Mouse (Mus musculus) spleen, adult 2 months (tissue): ENCODE measurements at regions not wholly inside any gene's neighbourhood (a gene's known extent, or its start where the extent isn't known, plus 50 kb on each side); places are given as distances from the start of the nearest gene placed in this dataset.

Experiments used
- DNase-seq, 2 experiments: peaks; one replicate each; pipeline versions ENCODE4 v3.0.0 to v3.0.0-alpha.2; 2012 to 2021; ENCODE audit warnings: low spot score in 2 of 2, low read depth in 1 of 2
- H3K27ac ChIP-seq: fragments of 200-500 bp; 2 replicates; pipeline ENCODE4 v1.5.1; 2012; ENCODE audit warnings: low read length, inconsistent platforms; ENCODE audit not compliant: insufficient read depth
- H3K27me3 ChIP-seq: fragments of 200-500 bp; 2 replicates; pipeline ENCODE4 v1.6.1; 2012; ENCODE audit warnings: mild to moderate bottlenecking, moderate library complexity, low read length, inconsistent platforms; ENCODE audit not compliant: control insufficient read depth, insufficient read depth
- H3K36me3 ChIP-seq: fragments of 200-500 bp; 2 replicates; pipeline ENCODE4 v1.6.1; 2012; ENCODE audit warnings: mild to moderate bottlenecking, low read length, inconsistent platforms; ENCODE audit not compliant: control insufficient read depth, insufficient read depth
- H3K4me1 ChIP-seq: fragments of 200-500 bp; 2 replicates; pipeline ENCODE4 v1.6.1; 2011; ENCODE audit warnings: inconsistent platforms; ENCODE audit not compliant: control insufficient read depth, insufficient read depth, insufficient read length
- H3K4me3 ChIP-seq: fragments of 200-500 bp; 2 replicates; pipeline ENCODE4 v1.5.1; 2011; ENCODE audit warnings: mild to moderate bottlenecking, inconsistent platforms; ENCODE audit not compliant: insufficient read depth, insufficient read length; ENCODE audit errors: extremely low read depth
- CTCF ChIP-seq: fragments of 200-500 bp; IDR thresholded peaks from 2 replicates; pipeline ENCODE4 v1.5.1; 2011; ENCODE audit warnings: mild to moderate bottlenecking, inconsistent platforms; ENCODE audit not compliant: insufficient read depth, insufficient read length, insufficient replicate concordance; ENCODE audit errors: extremely low read depth
- POLR2A ChIP-seq: fragments of 200-500 bp; IDR thresholded peaks from 2 replicates; pipeline ENCODE4 v1.6.1; 2011; ENCODE audit warnings: low read depth, low read length, inconsistent platforms
- WGBS: fragments of 180-500 bp; shearing (Covaris S2); methylation state at CpG from one replicate; pipeline ENCODE4 v1.1.7; 2018; 5-methylcytosine and 5-hydroxymethylcytosine counted together

DNA sequence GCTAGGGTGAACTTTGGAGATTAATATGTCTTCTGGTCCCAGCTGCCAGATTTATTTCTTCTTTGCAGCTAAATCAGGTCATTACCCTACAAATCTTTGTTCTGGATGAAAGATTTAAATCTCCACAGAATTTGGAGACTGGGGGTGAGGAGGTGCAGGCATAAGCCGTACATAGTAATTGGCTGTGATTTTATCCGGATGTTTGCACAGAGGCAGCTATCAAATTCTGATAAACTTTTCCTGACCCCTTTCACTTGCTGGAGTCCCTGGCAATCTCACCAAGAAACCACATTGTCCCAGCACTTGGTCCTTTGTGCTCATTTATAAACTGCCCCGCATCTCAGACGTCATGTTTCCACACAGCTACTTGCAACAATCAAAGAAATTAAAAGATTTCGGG lies 128.8 kb upstream of the Map3k7 start:
- H3K36me3 ChIP-seq, result no peaks in the 10 kb centered on the region
- H3K4me1 ChIP-seq, result no peaks in the 10 kb centered on the region
- H3K4me3 ChIP-seq, result no peak overlapping the region
- TF ChIP-seq POLR2A (no peak), CTCF (no peak)
- DNase-seq, result no peak
- no peak overlapping the region for H3K27ac ChIP-seq
- H3K27me3 ChIP-seq, result no peaks in the 10 kb centered on the region
- 73% methylated on average over 5 of the region's 5 CpGs for WGBS

DNA sequence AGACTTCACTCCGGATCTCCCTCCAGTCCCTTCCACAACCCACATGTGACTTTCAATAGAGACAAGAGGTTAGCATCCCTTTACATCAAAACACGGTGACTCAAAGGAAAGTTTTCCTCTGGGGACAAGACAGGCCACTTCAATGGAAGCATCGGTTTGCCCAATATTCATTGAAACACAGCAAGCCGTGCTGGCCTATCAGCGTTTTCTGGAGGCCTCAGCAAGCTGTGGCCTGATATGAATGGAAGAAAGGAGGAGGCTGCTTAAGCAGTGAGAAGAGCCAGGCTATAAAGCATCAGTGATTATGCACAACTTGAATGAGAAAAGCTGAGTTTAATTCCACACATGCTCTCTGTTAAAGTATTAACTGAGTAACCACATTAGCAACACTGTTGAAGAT lies 125.3 kb upstream of the Map3k7 start:
- WGBS, result 85% methylated on average over 5 of the region's 5 CpGs
- no peaks in the 10 kb centered on the region for H3K36me3 ChIP-seq
- no peak for TF ChIP-seq POLR2A
- no peak for TF ChIP-seq CTCF
- H3K27me3 ChIP-seq, result no peaks in the 10 kb centered on the region
- no peak overlapping the region for H3K4me3 ChIP-seq
- H3K27ac ChIP-seq, result no peak overlapping the region
- H3K4me1 ChIP-seq, result no peaks in the 10 kb centered on the region; the same call in 1 of the 2 replicates
- no peak for DNase-seq

DNA sequence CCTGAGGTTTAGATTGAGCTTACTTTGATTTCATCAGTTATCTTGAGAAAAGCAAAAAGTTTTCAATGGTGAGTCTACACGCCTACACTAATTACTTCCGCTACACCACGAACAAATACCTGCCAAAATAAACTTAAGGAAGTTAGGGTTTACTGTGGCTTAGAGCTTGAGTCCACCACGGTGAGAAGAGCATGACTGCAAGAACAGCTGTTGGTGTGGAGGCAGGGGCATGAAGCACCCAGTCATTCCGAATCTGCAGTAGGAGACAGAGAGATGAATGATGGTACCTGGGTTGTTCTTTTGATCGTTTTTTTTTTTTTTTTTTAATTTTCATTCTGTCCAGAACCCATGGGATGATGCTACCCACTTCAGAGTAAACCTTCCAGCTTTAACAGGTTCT lies 114.1 kb upstream of the Map3k7 start:
- Histone ChIP-seq H3K27me3 (no peaks in the 10 kb centered on the region), H3K4me3 (no peak overlapping the region), H3K27ac (no peak overlapping the region), H3K36me3 (no peaks in the 10 kb centered on the region), H3K4me1 (no peaks in the 10 kb centered on the region)
- DNase-seq, result no peak
- 77% methylated on average over 6 of the region's 6 CpGs for WGBS
- TF ChIP-seq POLR2A (no peak), CTCF (no peak)

DNA sequence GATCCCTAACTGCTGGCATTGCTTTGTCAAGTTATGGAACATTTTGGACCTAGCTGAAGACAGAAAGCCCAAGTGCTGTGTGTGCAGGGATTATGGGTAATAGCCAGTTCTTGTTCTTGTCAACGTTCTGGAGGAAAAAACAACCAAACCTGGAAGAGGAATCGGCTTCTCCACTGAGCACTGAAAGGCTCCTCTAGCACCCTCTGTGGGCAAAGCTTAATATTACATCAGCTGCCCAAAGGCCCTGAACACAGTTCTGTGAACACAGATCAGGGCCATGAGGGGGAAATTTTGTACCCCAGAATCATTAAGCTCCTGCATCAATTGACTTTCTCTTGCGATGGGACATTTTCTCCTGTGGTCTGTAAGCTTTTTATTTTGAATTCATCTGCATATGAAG lies 112.9 kb upstream of the Map3k7 start:
- WGBS, result 80% methylated on average over 3 of the region's 3 CpGs
- Histone ChIP-seq H3K4me1 (no peaks in the 10 kb centered on the region), H3K27me3 (no peaks in the 10 kb centered on the region), H3K4me3 (no peak overlapping the region), H3K27ac (no peak overlapping the region), H3K36me3 (no peaks in the 10 kb centered on the region)
- no peak for DNase-seq
- TF ChIP-seq POLR2A, result no peak
- no peak for TF ChIP-seq CTCF

DNA sequence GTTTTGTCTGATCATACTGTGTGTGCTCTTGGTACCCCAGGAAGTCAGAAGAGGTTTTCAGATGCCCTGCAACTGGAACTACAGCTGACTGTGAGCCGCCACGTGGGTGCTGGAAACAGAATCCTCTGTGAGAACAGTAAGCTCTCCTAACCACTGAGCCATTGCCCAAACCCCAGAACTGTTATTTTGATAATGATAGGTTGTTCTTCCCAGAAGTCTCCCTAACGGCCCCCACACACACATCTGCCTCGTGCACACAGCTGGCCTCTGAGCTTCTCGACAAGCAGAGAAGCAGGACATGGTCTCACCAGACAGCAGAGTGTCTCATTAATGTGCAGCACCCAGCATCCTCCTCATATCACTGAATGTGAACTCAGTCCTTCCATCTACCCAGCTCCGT lies 110.0 kb upstream of the Map3k7 start:
- WGBS, result 85% methylated on average over 6 of the region's 6 CpGs
- H3K27ac ChIP-seq, result no peak overlapping the region
- no peak for TF ChIP-seq CTCF
- no peak for TF ChIP-seq POLR2A

DNA sequence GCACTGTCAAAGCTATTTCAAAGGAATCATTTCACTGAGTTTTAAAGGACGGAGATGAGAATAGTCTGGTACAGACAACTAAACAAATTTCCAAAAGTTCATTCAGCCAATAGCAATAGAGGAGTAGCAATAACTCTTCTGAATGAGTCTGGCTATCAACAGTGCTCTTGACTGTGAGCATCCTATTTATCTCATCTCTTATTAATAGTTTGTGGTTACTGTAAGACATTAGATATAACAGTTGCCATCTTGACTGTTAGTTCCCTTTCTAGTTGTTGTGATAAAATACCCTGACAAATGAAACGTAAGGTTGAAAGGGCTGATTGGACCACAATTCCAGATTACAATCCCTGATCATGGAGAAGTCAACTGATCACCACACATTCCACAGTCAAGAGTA lies 103.5 kb upstream of the Map3k7 start:
- Histone ChIP-seq H3K27me3 (no peaks in the 10 kb centered on the region), H3K4me1 (no peaks in the 10 kb centered on the region), H3K27ac (no peak overlapping the region), H3K4me3 (no peak overlapping the region), H3K36me3 (no peaks in the 10 kb centered on the region)
- TF ChIP-seq CTCF (no peak), POLR2A (no peak)
- no peak for DNase-seq
- WGBS, result 87% methylated on average over 2 of the region's 2 CpGs

More for the DNA sequence above, 110.0 kb upstream of the Map3k7 start:
- DNase-seq, result no peak
- no peaks in the 10 kb centered on the region for H3K36me3 ChIP-seq
- H3K27me3 ChIP-seq, result no peaks in the 10 kb centered on the region
- no peaks in the 10 kb centered on the region for H3K4me1 ChIP-seq
- H3K4me3 ChIP-seq, result no peak overlapping the region

DNA sequence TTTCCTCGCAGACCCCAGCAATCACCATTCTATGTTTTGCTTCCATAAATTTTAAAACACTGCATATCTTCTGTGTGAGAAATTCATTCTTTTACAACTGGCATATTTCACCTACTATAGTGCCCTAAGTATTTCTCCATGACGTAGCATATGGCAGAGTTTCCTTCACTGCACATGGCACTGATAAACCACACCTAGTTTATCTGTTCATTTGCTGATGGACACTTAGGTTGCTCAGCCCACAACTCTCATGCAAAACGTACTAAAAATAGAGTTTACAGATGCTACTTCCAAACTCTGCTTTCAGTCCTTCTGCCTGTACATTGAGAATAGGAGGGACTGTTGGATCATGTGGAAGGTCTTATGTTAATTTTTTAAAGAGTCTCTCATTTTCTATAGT lies 102.7 kb upstream of the Map3k7 start:
- H3K4me3 ChIP-seq, result no peak overlapping the region
- no peaks in the 10 kb centered on the region for H3K36me3 ChIP-seq
- WGBS, result 82% methylated on average over 3 of the region's 3 CpGs
- H3K27me3 ChIP-seq, result no peaks in the 10 kb centered on the region
- no peak overlapping the region for H3K27ac ChIP-seq
- no peaks in the 10 kb centered on the region for H3K4me1 ChIP-seq
- no peak for TF ChIP-seq POLR2A
- TF ChIP-seq CTCF, result no peak
- DNase-seq, result no peak
